In genomic region chr6:110714943-110715342, GRCm38 (mm10) we compare ENCODE assay signal across 28 mouse cellular contexts.
"Had no signal": no experiment of that assay in that cellular context is flagged by ENCODE, and none has a peak within 500 bp of the region (broad histone marks: within the 10 kb centered on the region; RNA-seq: fewer than 3 reads in every experiment).

No protein-coding gene starts in this region.

- H3K4me3 ChIP-seq: embryonic facial prominence, embryonic 12.5 days; embryonic facial prominence, embryonic 15.5 days; erythroblast, embryonic 14.5 days; forebrain, embryonic 10.5 days; forebrain, embryonic 12.5 days; forebrain, embryonic 13.5 days; forebrain, embryonic 15.5 days; gastrocnemius, adult 2 months; heart, adult 2 months had no signal

- H3K4me1 ChIP-seq: embryonic facial prominence, embryonic 12.5 days; embryonic facial prominence, embryonic 15.5 days; forebrain, embryonic 10.5 days; forebrain, embryonic 12.5 days; forebrain, embryonic 13.5 days; forebrain, embryonic 15.5 days had no signal

- H3K36me3 ChIP-seq: embryonic facial prominence, embryonic 12.5 days; embryonic facial prominence, embryonic 15.5 days; forebrain, embryonic 10.5 days; forebrain, embryonic 12.5 days; forebrain, embryonic 15.5 days had no signal

- H3K9me3 ChIP-seq: embryonic facial prominence, embryonic 12.5 days; embryonic facial prominence, embryonic 15.5 days; forebrain, embryonic 10.5 days; forebrain, embryonic 12.5 days; forebrain, embryonic 13.5 days; forebrain, embryonic 15.5 days had no signal

- H3K27me3 ChIP-seq: embryonic facial prominence, embryonic 12.5 days; embryonic facial prominence, embryonic 15.5 days; forebrain, embryonic 12.5 days; forebrain, embryonic 13.5 days; forebrain, embryonic 15.5 days had no signal

- ATAC-seq: forebrain, embryonic 13.5 days; forebrain, embryonic 14.5 days; forebrain, embryonic 15.5 days; forebrain, embryonic 16.5 days; forebrain, postnatal 0 days had no signal

- H3K9ac ChIP-seq: embryonic facial prominence, embryonic 12.5 days; embryonic facial prominence, embryonic 15.5 days; forebrain, embryonic 12.5 days; forebrain, embryonic 13.5 days; forebrain, embryonic 15.5 days; forebrain, postnatal 0 days had no signal

- H3K4me2 ChIP-seq: embryonic facial prominence, embryonic 12.5 days; embryonic facial prominence, embryonic 15.5 days; forebrain, embryonic 12.5 days; forebrain, embryonic 13.5 days; forebrain, embryonic 15.5 days had no signal

- H3K27ac ChIP-seq: embryonic facial prominence, embryonic 12.5 days; embryonic facial prominence, embryonic 15.5 days; forebrain, embryonic 10.5 days; forebrain, embryonic 12.5 days; forebrain, embryonic 13.5 days; forebrain, embryonic 15.5 days; gastrocnemius, adult 2 months; heart, adult 2 months had no signal

- DNase-seq: cerebellum, adult 18-20 months; cerebellum, adult 2 months; cerebellum, adult 8-10 months; cerebellum, adult 9-10 months; cerebellum, adult 9-11 months; cerebellum, postnatal 10 days; cerebellum, postnatal 14 days; cerebellum, postnatal 25 days; cerebellum, postnatal 36 days; embryo, embryonic 11 days; forebrain, postnatal 0 days; gastrocnemius, adult 2 months; gastrocnemius, postnatal 10 days; gastrocnemius, postnatal 14 days; gastrocnemius, postnatal 25 days; gastrocnemius, postnatal 36 days; heart, adult 11 months; heart, adult 18-20 months; heart, adult 2 months had no signal
